Mouse (Mus musculus): Measurements from ENCODE around the gene Taldo1. TPM values are rescaled to one million over a fixed set of nuclear protein-coding genes. Genes with fewer than 3 reads are reported as not detected.
"Not testable (repeated sequence)": the region's sequence is repeated elsewhere in the genome, so short reads cannot be mapped to it uniquely, and the experiment has no call there.

Taldo1 gene
- polyA plus RNA-seq, 1 experiment from 2014 or later, result 373 TPM

DNA sequence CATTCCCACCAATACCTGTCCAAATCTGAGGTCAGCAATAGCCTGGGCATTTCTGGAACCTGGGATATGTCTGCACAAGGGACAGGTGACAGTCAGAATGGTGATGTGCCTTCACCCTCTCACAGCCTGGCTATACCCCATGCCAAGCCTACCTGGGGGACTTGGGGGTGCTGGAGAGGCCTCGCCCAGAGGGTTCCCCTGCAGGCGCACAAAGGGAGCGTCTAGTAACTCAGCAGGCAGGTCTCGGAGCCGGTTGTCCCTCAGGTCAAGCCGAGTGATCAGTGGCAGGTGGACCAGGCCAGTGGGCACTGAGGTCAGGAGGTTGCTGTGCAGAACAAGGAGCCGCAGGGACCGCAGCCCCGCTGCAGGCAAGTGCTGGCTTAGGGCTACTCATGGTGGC is 49.5 kb downstream of the Taldo1 start:
- Histone ChIP-seq H3K36me3 (ENCODE audit: control insufficient read depth, insufficient read depth) (peaks cover 30% of the 10 kb centered on the region), H3K4me3 (ENCODE audit: low read depth, low read length) (no peak overlapping the region), H3K9ac (ENCODE audit: low read depth, low read length) (no peak overlapping the region), H3K4me1 (ENCODE audit: control insufficient read depth, low read depth, low read length) (peaks cover 52% of the 10 kb centered on the region), H3K4me2 (ENCODE audit: low read depth, low read length) (0 out of 2 replicates have a peak overlapping the region, but pooled peaks have one; percentile 95), H3K27ac (ENCODE audit: low read length) (no peak overlapping the region), H3K9me3 (replicated peaks; ENCODE audit: control insufficient read depth, low read length) (no peaks in the 10 kb centered on the region), H3K27me3 (ENCODE audit: control insufficient read depth, insufficient read depth, low read depth, low read length) (no peaks in the 10 kb centered on the region)
- 87% methylated on average over 9 of the region's 9 CpGs for whole genome bisulfite sequencing (ENCODE audit: insufficient replicate concordance)
- no peak for ATAC-seq (ENCODE audit: low read depth)

DNA sequence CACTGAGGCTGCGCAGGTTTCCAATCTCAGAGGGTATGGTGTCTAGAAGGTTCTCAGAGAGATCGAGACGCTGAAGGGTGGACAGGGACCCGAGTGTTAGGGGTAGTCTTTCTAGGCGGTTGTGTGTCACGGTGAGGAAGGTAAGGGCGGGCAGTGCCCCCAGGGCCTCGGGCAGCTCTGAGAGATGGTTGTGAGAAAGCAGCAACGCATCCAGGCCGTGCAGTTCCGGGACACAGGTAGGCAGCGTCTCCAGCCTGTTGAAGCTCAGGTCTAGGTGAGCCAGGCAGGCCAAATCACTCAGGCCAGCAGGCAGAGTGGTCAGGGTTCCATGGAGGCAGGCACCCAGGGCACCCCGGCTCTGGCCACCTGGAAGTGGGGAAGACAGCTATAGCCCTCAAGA is 50.2 kb downstream of the Taldo1 start:
- Histone ChIP-seq H3K27ac (ENCODE audit: low read length) (no peak overlapping the region), H3K9ac (ENCODE audit: low read depth, low read length) (peak overlapping the region; percentile 78), H3K4me2 (ENCODE audit: low read depth, low read length) (peak overlapping the region; percentile 95), H3K36me3 (ENCODE audit: control insufficient read depth, insufficient read depth) (peaks cover 30% of the 10 kb centered on the region), H3K27me3 (ENCODE audit: control insufficient read depth, insufficient read depth, low read depth, low read length) (no peaks in the 10 kb centered on the region), H3K4me1 (ENCODE audit: control insufficient read depth, low read depth, low read length) (peaks cover 48% of the 10 kb centered on the region), H3K9me3 (replicated peaks; ENCODE audit: control insufficient read depth, low read length) (no peaks in the 10 kb centered on the region), H3K4me3 (ENCODE audit: low read depth, low read length) (peak overlapping the region; percentile 63)
- WGBS (ENCODE audit: insufficient replicate concordance), result 83% methylated on average over 13 of the region's 13 CpGs
- no peak for ATAC-seq (ENCODE audit: low read depth)

DNA sequence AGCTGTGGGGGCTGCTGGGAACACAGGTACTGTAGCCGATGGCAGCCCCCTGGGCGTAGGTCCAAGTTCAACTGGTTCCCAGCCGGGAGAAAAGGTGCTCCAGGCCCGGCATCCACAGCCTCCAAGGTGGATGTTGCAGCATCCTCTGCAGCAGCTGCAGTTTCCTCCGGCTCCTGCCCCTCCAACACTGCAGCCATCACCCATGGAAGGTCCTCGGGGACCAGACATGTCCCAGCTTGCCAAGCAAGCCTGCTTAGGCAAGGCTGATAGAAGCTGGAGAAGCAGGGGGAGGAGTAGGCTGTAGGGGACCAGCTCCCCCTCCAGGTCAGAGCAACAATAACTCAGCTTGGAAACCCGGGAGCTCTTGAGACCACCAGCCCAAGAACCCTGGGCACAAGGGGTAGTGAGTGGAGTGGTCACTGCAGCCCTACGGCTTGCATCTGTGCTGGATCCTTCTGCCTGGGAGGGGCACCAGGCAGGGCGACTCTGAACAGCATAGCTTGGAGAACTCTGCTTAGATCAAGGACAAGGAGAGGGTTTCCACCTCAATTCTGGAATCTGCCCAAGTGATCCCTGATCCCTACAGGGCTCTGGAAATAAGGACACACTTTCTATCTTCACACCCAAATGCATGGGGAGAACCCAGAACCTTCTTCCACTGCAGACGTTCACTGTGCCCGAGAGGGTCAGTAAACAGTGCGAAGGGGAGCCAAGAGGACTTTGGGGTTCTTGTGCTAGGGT is 51.3 kb downstream of the Taldo1 start:
- Histone ChIP-seq H3K9me3 (replicated peaks; ENCODE audit: control insufficient read depth, low read length) (no peaks in the 10 kb centered on the region), H3K9ac (ENCODE audit: low read depth, low read length) (peak overlapping the region; percentile 78), H3K4me1 (ENCODE audit: control insufficient read depth, low read depth, low read length) (peaks cover 46% of the 10 kb centered on the region), H3K4me2 (ENCODE audit: low read depth, low read length) (peak overlapping the region; percentile 95), H3K27me3 (ENCODE audit: control insufficient read depth, insufficient read depth, low read depth, low read length) (no peaks in the 10 kb centered on the region), H3K4me3 (ENCODE audit: low read depth, low read length) (peak overlapping the region; percentile 63), H3K36me3 (ENCODE audit: control insufficient read depth, insufficient read depth) (peaks cover 30% of the 10 kb centered on the region), H3K27ac (ENCODE audit: low read length) (peak overlapping the region; percentile 68)
- 19% methylated on average over 12 of the region's 12 CpGs for WGBS (ENCODE audit: insufficient replicate concordance)
- ATAC-seq (ENCODE audit: low read depth), result no peak

DNA sequence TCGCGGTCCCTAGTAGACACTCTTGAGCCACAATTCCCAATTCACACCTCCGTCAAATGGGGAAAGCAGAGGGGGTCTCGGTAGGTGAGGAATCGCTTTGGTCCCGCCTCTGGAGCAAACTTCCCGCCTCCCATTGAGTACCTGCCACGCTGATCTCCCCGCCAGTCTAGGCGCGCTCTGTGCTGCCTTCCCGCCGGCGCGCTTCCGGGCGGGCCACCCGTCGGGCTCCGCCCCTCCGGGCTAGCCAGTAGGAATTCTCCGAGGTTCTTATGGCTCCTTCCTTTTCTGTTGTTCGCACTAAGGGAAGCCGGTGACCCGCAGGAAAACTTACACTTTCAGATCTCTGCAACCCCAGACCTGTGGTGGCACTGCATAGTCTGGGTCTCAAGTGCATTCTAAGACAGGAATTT is 51.8 kb downstream of the Taldo1 start, which contains the start of gene Pidd1:
Pidd1 (minus strand) TSS at position 198 of the 410 bp plus-strand sequence.
- H3K4me2 ChIP-seq (ENCODE audit: low read depth, low read length), result peak within 1 kb of the TSS; percentile 95
- no peaks in the 10 kb centered on the region for H3K9me3 ChIP-seq (replicated peaks; ENCODE audit: control insufficient read depth, low read length)
- H3K4me1 ChIP-seq (ENCODE audit: control insufficient read depth, low read depth, low read length), result peaks cover 52% of the 10 kb centered on the region
- H3K9ac ChIP-seq (ENCODE audit: low read depth, low read length), result peak within 1 kb of the TSS; percentile 78
- ATAC-seq (ENCODE audit: low read depth), result peak; percentile 64
- peaks cover 27% of the 10 kb centered on the region for H3K36me3 ChIP-seq (ENCODE audit: control insufficient read depth, insufficient read depth)
- no peaks in the 10 kb centered on the region for H3K27me3 ChIP-seq (ENCODE audit: control insufficient read depth, insufficient read depth, low read depth, low read length)
- peak within 1 kb of the TSS; percentile 63 for H3K4me3 ChIP-seq (ENCODE audit: low read depth, low read length)
- H3K27ac ChIP-seq (ENCODE audit: low read length), result peak within 1 kb of the TSS; percentile 84
- under 1% methylated on average over 25 of the region's 25 CpGs for WGBS (ENCODE audit: insufficient replicate concordance)

DNA sequence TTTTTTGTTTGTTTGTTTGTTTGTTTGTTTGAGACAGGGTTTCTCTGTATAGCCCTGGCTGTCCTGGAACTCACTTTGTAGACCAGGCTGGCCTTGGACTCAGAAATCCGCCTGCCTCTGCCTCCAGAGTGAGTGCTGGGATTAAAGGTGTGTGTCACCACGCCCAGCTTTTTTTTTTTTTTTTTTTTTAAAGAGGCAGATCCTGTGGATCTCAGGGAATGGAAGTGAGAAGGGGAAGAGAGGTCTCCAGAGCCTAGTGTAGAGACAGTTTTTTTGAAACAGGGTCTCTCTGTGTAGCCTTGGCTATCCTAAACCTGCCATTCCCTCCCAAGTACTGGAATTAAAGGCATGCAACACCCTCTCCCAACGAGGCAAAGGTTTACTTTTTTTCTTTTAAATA is 54.4 kb downstream of the Taldo1 start:
- WGBS (ENCODE audit: insufficient replicate concordance), result 52% methylated on average over 3 of the region's 3 CpGs
- not testable (repeated sequence) for H3K4me3 ChIP-seq (ENCODE audit: low read depth, low read length); ATAC-seq (ENCODE audit: low read depth); H3K27me3 ChIP-seq (ENCODE audit: control insufficient read depth, insufficient read depth, low read depth, low read length); H3K9ac ChIP-seq (ENCODE audit: low read depth, low read length); H3K27ac ChIP-seq (ENCODE audit: low read length); H3K9me3 ChIP-seq (replicated peaks; ENCODE audit: control insufficient read depth, low read length)
- Histone ChIP-seq H3K36me3 (ENCODE audit: control insufficient read depth, insufficient read depth) (peaks cover 17% of the 10 kb centered on the region), H3K4me2 (ENCODE audit: low read depth, low read length) (peak overlapping the region; percentile 81), H3K4me1 (ENCODE audit: control insufficient read depth, low read depth, low read length) (peaks cover 54% of the 10 kb centered on the region)

DNA sequence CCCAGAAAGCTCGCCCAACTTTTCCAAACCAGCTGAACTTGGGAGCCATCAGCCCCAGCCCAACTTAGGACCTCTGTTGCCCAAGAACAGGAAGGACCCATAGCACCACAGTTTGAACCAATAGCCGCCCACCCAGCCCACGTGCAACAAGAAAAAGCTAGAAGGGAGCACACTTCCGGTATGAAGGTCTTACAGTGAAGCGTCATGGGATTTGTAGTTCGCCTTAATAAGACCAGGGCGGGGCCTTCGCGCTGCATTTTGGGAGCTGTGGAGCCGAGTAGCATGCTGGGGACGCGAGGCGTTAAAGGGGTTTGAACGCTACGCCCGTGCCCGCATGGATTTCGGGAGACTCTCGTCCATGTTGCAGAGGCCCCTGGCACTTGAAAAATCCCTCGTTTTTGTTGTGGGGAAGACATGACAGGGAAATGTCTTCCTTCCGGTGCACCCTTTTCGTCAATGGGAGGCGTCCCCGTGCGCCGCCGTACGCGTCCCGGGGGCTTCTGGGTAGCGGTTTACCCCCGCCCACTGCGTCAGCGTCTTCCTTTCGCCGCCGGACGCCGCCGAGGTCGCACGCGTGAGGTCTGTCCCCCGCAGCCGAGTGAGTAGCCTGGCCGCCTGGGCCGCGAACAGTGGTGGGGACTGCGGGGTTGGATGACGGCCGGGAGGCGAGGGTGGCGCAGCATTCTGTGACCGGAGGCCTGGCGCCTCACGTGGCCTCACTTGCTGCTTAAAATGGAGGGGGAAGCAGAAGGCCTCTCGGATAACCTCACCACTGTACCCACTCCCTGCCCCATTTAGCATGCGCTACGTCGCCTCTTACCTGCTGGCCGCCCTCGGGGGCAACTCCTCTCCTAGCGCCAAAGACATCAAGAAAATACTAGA is 55.4 kb downstream of the Taldo1 start, which contains the start of gene Rplp2:
Rplp2 (plus strand) TSS at position 261 of the 882 bp plus-strand sequence.
- no peaks in the 10 kb centered on the region for H3K9me3 ChIP-seq (replicated peaks; ENCODE audit: control insufficient read depth, low read length)
- H3K4me2 ChIP-seq (ENCODE audit: low read depth, low read length), result peak within 1 kb of the TSS; percentile 86
- H3K4me1 ChIP-seq (ENCODE audit: control insufficient read depth, low read depth, low read length), result peaks cover 47% of the 10 kb centered on the region
- peak within 1 kb of the TSS; percentile 90 for H3K4me3 ChIP-seq (ENCODE audit: low read depth, low read length)
- peak; percentile 88 for ATAC-seq (ENCODE audit: low read depth)
- peak within 1 kb of the TSS; percentile 89 for H3K27ac ChIP-seq (ENCODE audit: low read length)
- peak within 1 kb of the TSS; percentile 89 for H3K9ac ChIP-seq (ENCODE audit: low read depth, low read length)
- peaks cover 19% of the 10 kb centered on the region for H3K36me3 ChIP-seq (ENCODE audit: control insufficient read depth, insufficient read depth)
- H3K27me3 ChIP-seq (ENCODE audit: control insufficient read depth, insufficient read depth, low read depth, low read length), result no peaks in the 10 kb centered on the region
- WGBS (ENCODE audit: insufficient replicate concordance), result under 1% methylated on average over 63 of the region's 63 CpGs

DNA sequence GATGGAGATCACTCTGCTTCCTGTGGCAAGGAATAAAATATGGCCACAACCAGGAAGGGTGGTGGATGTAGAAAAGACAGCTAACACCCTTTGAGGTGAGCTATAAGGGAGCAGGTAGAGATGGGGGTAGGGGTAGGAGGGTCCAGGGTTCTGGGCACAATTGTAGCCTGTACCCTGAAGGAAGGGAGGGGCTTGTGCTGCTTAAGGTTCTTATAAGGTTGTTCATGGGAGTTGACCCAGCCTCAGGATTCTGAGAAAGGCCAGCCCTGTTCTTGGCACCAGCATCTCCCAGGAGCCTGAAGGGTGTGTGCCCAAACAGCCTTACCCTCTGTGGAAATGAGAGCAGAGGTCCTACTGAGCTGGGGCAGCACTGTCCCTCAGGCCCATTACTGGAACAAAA is 59.9 kb downstream of the Taldo1 start:
- no peak overlapping the region for H3K4me2 ChIP-seq (ENCODE audit: low read depth, low read length)
- H3K27ac ChIP-seq (ENCODE audit: low read length), result no peak overlapping the region
- H3K9ac ChIP-seq (ENCODE audit: low read depth, low read length), result no peak overlapping the region; the same call in 1 of the 2 replicates
- peaks cover 42% of the 10 kb centered on the region for H3K4me1 ChIP-seq (ENCODE audit: control insufficient read depth, low read depth, low read length)
- no peak for ATAC-seq (ENCODE audit: low read depth)
- no peaks in the 10 kb centered on the region for H3K9me3 ChIP-seq (replicated peaks; ENCODE audit: control insufficient read depth, low read length)
- H3K27me3 ChIP-seq (ENCODE audit: control insufficient read depth, insufficient read depth, low read depth, low read length), result no peaks in the 10 kb centered on the region
- no peak overlapping the region for H3K4me3 ChIP-seq (ENCODE audit: low read depth, low read length)
- peaks cover 19% of the 10 kb centered on the region for H3K36me3 ChIP-seq (ENCODE audit: control insufficient read depth, insufficient read depth)
